Mouse (Mus musculus) bone marrow, adult 2 months (tissue): Measurements from ENCODE around the gene Cd247. TPM values are rescaled to one million over a fixed set of nuclear protein-coding genes. Genes with fewer than 3 reads are reported as not detected.
A peak's percentile ranks its signal among the peaks of the same experiment; 100 is the strongest.

Source experiments
- H3K27ac ChIP-seq: fragments of 200-500 bp; 2 replicates; pipeline ENCODE4 v1.5.1; 2012; ENCODE audit warnings: low read depth, mild to moderate bottlenecking, control low read depth, inconsistent platforms, low read length; ENCODE audit not compliant: control insufficient read depth, poor library complexity, insufficient read depth
- H3K4me1 ChIP-seq: fragments of 200-500 bp; 2 replicates; pipeline ENCODE4 v1.6.1; 2011; ENCODE audit warnings: low read length; ENCODE audit not compliant: control insufficient read depth, insufficient read depth
- H3K4me3 ChIP-seq: fragments of 200-500 bp; replicated peaks from 2 replicates; pipeline ENCODE3; 2011; ENCODE audit warnings: mild to moderate bottlenecking, low read depth, low read length, control low read depth; ENCODE audit not compliant: control insufficient read depth
- CTCF ChIP-seq: fragments of 200-500 bp; IDR thresholded peaks from 2 replicates; pipeline ENCODE4 v1.5.1; 2011; ENCODE audit warnings: low read length, control low read depth; ENCODE audit not compliant: control insufficient read depth, insufficient read depth
- POLR2A ChIP-seq: fragments of 200-500 bp; IDR thresholded peaks from 2 replicates; pipeline ENCODE4 v1.6.1; 2011; ENCODE audit warnings: low read depth, mild to moderate bottlenecking, control low read depth, low read length, borderline replicate concordance; ENCODE audit not compliant: control insufficient read depth
- WGBS: fragments of 180-500 bp; shearing (Covaris S2); methylation state at CpG from one replicate; pipeline ENCODE4 v1.1.7; 2018; 5-methylcytosine and 5-hydroxymethylcytosine counted together
- polyA plus RNA-seq: library from polyadenylated mRNA; stranded (reverse); fragments of >200 nt; gene quantifications from 2 replicates; pipeline ENCODE4 v1.2.4, GENCODE M21; 2011; ENCODE audit warnings: low replicate concordance; ENCODE audit not compliant: missing spikeins, insufficient read depth, insufficient read length

Cd247 gene
- polyA plus RNA-seq, 1 experiment = 4.9 TPM

GRCm38 (mm10) chr1:165836461-165836860, 48.0 kb downstream of the Cd247 start:
- no peak overlapping the region for H3K27ac ChIP-seq
- no peak for TF ChIP-seq CTCF
- TF ChIP-seq POLR2A = no peak
- WGBS = 80% methylated on average over 6 of the region's 6 CpGs
- H3K4me3 ChIP-seq = no peak overlapping the region
- H3K4me1 ChIP-seq = no peaks in the 10 kb centered on the region

DNA sequence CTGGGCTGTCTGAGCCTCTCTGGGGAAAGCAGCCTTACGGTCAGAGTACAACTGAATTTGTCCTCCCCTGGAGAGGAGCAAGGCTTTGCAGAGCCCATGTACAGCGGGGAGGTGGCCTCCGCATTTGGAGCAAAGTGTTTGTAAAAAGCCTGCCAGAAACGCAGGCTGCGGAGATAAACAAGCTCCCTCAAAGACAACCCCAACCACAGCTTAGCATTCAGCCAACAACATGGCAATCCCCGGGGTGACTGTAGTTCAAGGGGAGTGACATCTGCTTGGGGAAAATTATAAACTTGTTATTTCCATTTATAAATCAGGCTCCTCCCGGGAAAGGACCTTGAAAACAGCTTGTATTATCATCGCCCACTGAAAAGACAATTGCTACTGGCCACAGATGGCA, 49.1 kb downstream of the Cd247 start:
- 76% methylated on average over 8 of the region's 8 CpGs for WGBS
- Histone ChIP-seq H3K4me1 (no peaks in the 10 kb centered on the region), H3K4me3 (no peak overlapping the region), H3K27ac (no peak overlapping the region)
- TF ChIP-seq CTCF (no peak), POLR2A (no peak)

- WGBS = 77% methylated on average over 4 of the region's 4 CpGs
- TF ChIP-seq CTCF (no peak), POLR2A (no peak)
- no peak overlapping the region for H3K4me3 ChIP-seq
- no peaks in the 10 kb centered on the region for H3K4me1 ChIP-seq
- H3K27ac ChIP-seq = no peak overlapping the region
Observed at GRCm38 (mm10) chr1:165839201-165839600, 50.7 kb downstream of the Cd247 start.

- no peak overlapping the region for H3K27ac ChIP-seq
- no peaks in the 10 kb centered on the region; the same call in 1 of the 2 replicates for H3K4me1 ChIP-seq
- TF ChIP-seq POLR2A (no peak), CTCF (no peak)
- 16% methylated on average over 31 of the region's 31 CpGs for WGBS
- H3K4me3 ChIP-seq = no peak overlapping the region
Observed at GRCm38 (mm10) chr1:165840548-165841230, 52.2 kb downstream of the Cd247 start.

DNA sequence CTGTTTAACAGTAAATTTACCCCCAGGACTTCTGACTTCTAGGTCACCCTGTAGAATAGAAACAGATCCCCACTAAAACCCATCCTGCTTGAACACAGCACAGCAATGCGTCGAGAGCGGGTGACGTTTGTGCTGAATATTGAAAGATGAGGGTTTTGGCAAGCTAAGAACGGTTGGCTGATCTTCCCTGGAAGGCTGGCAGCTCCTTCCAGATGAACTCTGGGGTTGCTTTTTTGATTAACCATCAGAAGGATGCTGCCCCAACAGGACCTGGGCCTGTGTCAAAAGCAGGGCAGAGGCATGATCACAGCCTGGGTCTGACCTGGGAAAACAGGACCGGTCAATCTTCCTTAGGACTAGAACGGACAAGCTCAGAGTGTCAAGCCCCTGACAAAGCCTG, 53.7 kb downstream of the Cd247 start:
- no peak for TF ChIP-seq POLR2A
- Histone ChIP-seq H3K4me1 (no peaks in the 10 kb centered on the region; the same call in 1 of the 2 replicates), H3K4me3 (no peak overlapping the region), H3K27ac (no peak overlapping the region)
- WGBS = 95% methylated on average over 7 of the region's 7 CpGs

GRCm38 (mm10) chr1:165843586-165843985, 55.1 kb downstream of the Cd247 start:
- no peak overlapping the region for H3K27ac ChIP-seq
- WGBS = 37% methylated on average over 3 of the region's 3 CpGs
- TF ChIP-seq CTCF (no peak), POLR2A (no peak)

GRCm38 (mm10) chr1:165844466-165844951, 56.0 kb downstream of the Cd247 start:
- H3K27ac ChIP-seq = no peak overlapping the region
- WGBS = 2% methylated on average over 20 of the region's 20 CpGs
- H3K4me3 ChIP-seq = peak overlapping the region; percentile 49
- H3K4me1 ChIP-seq = peaks cover 1% of the 10 kb centered on the region
- TF ChIP-seq CTCF (no peak), POLR2A (no peak)

More at GRCm38 (mm10) chr1:165843586-165843985, 55.1 kb downstream of the Cd247 start:
- no peaks in the 10 kb centered on the region; the same call in 1 of the 2 replicates for H3K4me1 ChIP-seq
- H3K4me3 ChIP-seq = no peak overlapping the region

GRCm38 (mm10) chr1:165844956-165845355, 56.5 kb downstream of the Cd247 start:
- under 1% methylated on average over 26 of the region's 26 CpGs for WGBS
- H3K4me3 ChIP-seq = peak overlapping the region; percentile 49
- TF ChIP-seq CTCF (no peak), POLR2A (no peak; the same call in 1 of the 2 replicates)
- peak overlapping the region; percentile 49 for H3K27ac ChIP-seq
- H3K4me1 ChIP-seq = peaks cover 1% of the 10 kb centered on the region
